In genomic region chr8:70528182-70528797, GRCm38 (mm10) we compare ENCODE assay signal across 8 mouse cellular contexts. TPM values are rescaled to one million over a fixed set of nuclear protein-coding genes. Genes with fewer than 3 reads are reported as not detected.
DNase-seq lines count a peak whose midpoint lies in the region; ATAC-seq and TF ChIP-seq lines count a peak whose summit lies in the region.

No protein-coding gene starts in this region.

- peaks cover 43% of the 10 kb centered on the region for H3K36me3 ChIP-seq in erythroblast, embryonic 14.5 days (ENCODE audit: control insufficient read depth)
- peaks cover 21% of the 10 kb centered on the region for H3K36me3 ChIP-seq in thymus, adult 2 months (ENCODE audit: control insufficient read depth, insufficient read depth, low read length)
- peaks cover 39% of the 10 kb centered on the region for H3K36me3 ChIP-seq in liver, embryonic 12.5 days

- no peak for DNase-seq in thymus, adult 2 months
- no peak for DNase-seq in thymus, postnatal 0 days (ENCODE audit: low spot score)
- no peak for DNase-seq in embryo, embryonic 9.5 days (ENCODE audit: extremely low spot score)
- DNase-seq in Muller cell, postnatal 12 days (ENCODE audit: inconsistent ontology term), result no peak
- DNase-seq in cerebellum, postnatal 4 days (ENCODE audit: low spot score in 2 of 2), result no peak

- peak overlapping the region; percentile 75 for H3K4me2 ChIP-seq in liver, embryonic 12.5 days

- H3K4me3 ChIP-seq in erythroblast, embryonic 14.5 days (replicated peaks), result peak overlapping the region; percentile 77
- peak overlapping the region; percentile 94 for H3K4me3 ChIP-seq in thymus, adult 2 months (ENCODE audit: control insufficient read depth, insufficient read depth, low read length)
- H3K4me3 ChIP-seq in liver, embryonic 12.5 days, result peak overlapping the region; percentile 86

- no peak for ATAC-seq in erythroblast, adult 5-6 weeks (replicated peaks; ENCODE audit: low FRiP score, poor library complexity, severe bottlenecking)
- no peak for ATAC-seq in liver, embryonic 12.5 days

- TF ChIP-seq POLR2A in thymus, adult 2 months (IDR thresholded peaks at IDR 0.05; ENCODE audit: control insufficient read depth, extremely low read depth, insufficient read depth, low read length, poor library complexity), result no peak

- 16% methylated on average over 13 of the region's 13 CpGs for WGBS in thymus, adult 2 months
- 12% methylated on average over 13 of the region's 13 CpGs for WGBS in liver, embryonic 12.5 days (ENCODE audit: insufficient replicate concordance)

- no peak for TF ChIP-seq CTCF in thymus, adult 2 months (IDR thresholded peaks at IDR 0.05; ENCODE audit: borderline replicate concordance, control insufficient read depth, extremely low read depth, insufficient read depth, low read length, poor library complexity)

- H3K27me3 ChIP-seq in erythroblast, embryonic 14.5 days (ENCODE audit: control insufficient read depth), result no peaks in the 10 kb centered on the region
- no peaks in the 10 kb centered on the region for H3K27me3 ChIP-seq in thymus, adult 2 months (ENCODE audit: control insufficient read depth, insufficient read depth, low read length)
- no peaks in the 10 kb centered on the region for H3K27me3 ChIP-seq in liver, embryonic 12.5 days (replicated peaks)

- H3K27ac ChIP-seq in thymus, adult 2 months (ENCODE audit: control insufficient read depth, insufficient read depth, low read length), result peak overlapping the region; percentile 59; the same call in 1 of the 2 replicates
- peak overlapping the region; percentile 94 for H3K27ac ChIP-seq in liver, embryonic 12.5 days

- H3K9me3 ChIP-seq in erythroblast, embryonic 14.5 days (ENCODE audit: control insufficient read depth, low read length), result no peaks in the 10 kb centered on the region
- no peaks in the 10 kb centered on the region for H3K9me3 ChIP-seq in liver, embryonic 12.5 days (replicated peaks)

- peaks cover 65% of the 10 kb centered on the region for H3K4me1 ChIP-seq in erythroblast, embryonic 14.5 days (ENCODE audit: control insufficient read depth)
- peaks cover 15% of the 10 kb centered on the region for H3K4me1 ChIP-seq in thymus, adult 2 months (replicated peaks; ENCODE audit: control insufficient read depth, insufficient read depth, low read length)
- peaks cover 44% of the 10 kb centered on the region for H3K4me1 ChIP-seq in liver, embryonic 12.5 days

- peak overlapping the region; percentile 96 for H3K9ac ChIP-seq in liver, embryonic 12.5 days

RNA-seq across cellular contexts. Expression of gene Kxd1, which starts 0.5 kb away (rescaled TPM):
- 2.6 and 3.8 TPM in 2 replicates for polyA plus RNA-seq in erythroblast, embryonic 14.5 days (2012)
- total RNA-seq in erythroblast, adult 5-6 weeks (2015; ENCODE audit: low replicate concordance), result 21.7 and 45.3 TPM in 2 replicates
- total RNA-seq in erythroblast, adult 5-6 weeks (2017; ENCODE audit: low replicate concordance), result 10.9 and 18.1 TPM in 2 replicates
- 72.7 and 86.7 TPM in 2 replicates for polyA plus RNA-seq in thymus, adult 2 months (2012; rRNA removed)
- 66.8 and 68.6 TPM in 2 replicates for polyA plus RNA-seq in thymus, postnatal 0 days (2015; fragmentation: Nextera tagmentation; extraction: Ambion mirVana)
- polyA plus RNA-seq in liver, embryonic 12.5 days (2016; fragmentation: Nextera tagmentation; extraction: Ambion mirVana), result 44.7 and 45.0 TPM in 2 replicates

RNA-seq across cellular contexts. Expression of gene Fkbp8, which starts 0.8 kb away (rescaled TPM):
- 255 and 264 TPM in 2 replicates for polyA plus RNA-seq in erythroblast, embryonic 14.5 days (2012)
- total RNA-seq in erythroblast, adult 5-6 weeks (2015; ENCODE audit: low replicate concordance), result 27.1 and 47.4 TPM in 2 replicates
- total RNA-seq in erythroblast, adult 5-6 weeks (2017; ENCODE audit: low replicate concordance), result 53.5 and 56.9 TPM in 2 replicates
- 613 and 640 TPM in 2 replicates for polyA plus RNA-seq in thymus, adult 2 months (2012; rRNA removed)
- polyA plus RNA-seq in thymus, postnatal 0 days (2015; fragmentation: Nextera tagmentation; extraction: Ambion mirVana), result 309 and 319 TPM in 2 replicates
- polyA plus RNA-seq in liver, embryonic 12.5 days (2016; fragmentation: Nextera tagmentation; extraction: Ambion mirVana), result 223 and 224 TPM in 2 replicates

RNA-seq across cellular contexts. Expression of gene Ell, which starts 11.0 kb away (rescaled TPM):
- 3.3 and 3.8 TPM in 2 replicates for polyA plus RNA-seq in erythroblast, embryonic 14.5 days (2012)
- 2.5 and 5.2 TPM in 2 replicates for total RNA-seq in erythroblast, adult 5-6 weeks (2015; ENCODE audit: low replicate concordance)
- total RNA-seq in erythroblast, adult 5-6 weeks (2017; ENCODE audit: low replicate concordance), result 4.0 and 4.7 TPM in 2 replicates
- 40.2 and 42.6 TPM in 2 replicates for polyA plus RNA-seq in thymus, adult 2 months (2012; rRNA removed)
- polyA plus RNA-seq in thymus, postnatal 0 days (2015; fragmentation: Nextera tagmentation; extraction: Ambion mirVana), result 13.5 and 14.2 TPM in 2 replicates
- 13.1 TPM in 2 replicates for polyA plus RNA-seq in liver, embryonic 12.5 days (2016; fragmentation: Nextera tagmentation; extraction: Ambion mirVana)

RNA-seq across cellular contexts. Expression of gene Uba52, which starts 17.7 kb away (rescaled TPM):
- 107 and 138 TPM in 2 replicates for polyA plus RNA-seq in erythroblast, embryonic 14.5 days (2012)
- 653 and 914 TPM in 2 replicates for total RNA-seq in erythroblast, adult 5-6 weeks (2015; ENCODE audit: low replicate concordance)
- 249 and 1,009 TPM in 2 replicates for total RNA-seq in erythroblast, adult 5-6 weeks (2017; ENCODE audit: low replicate concordance)
- polyA plus RNA-seq in thymus, adult 2 months (2012; rRNA removed), result 731 and 765 TPM in 2 replicates
- polyA plus RNA-seq in thymus, postnatal 0 days (2015; fragmentation: Nextera tagmentation; extraction: Ambion mirVana), result 1,327 and 1,441 TPM in 2 replicates
- polyA plus RNA-seq in liver, embryonic 12.5 days (2016; fragmentation: Nextera tagmentation; extraction: Ambion mirVana), result 841 and 876 TPM in 2 replicates

RNA-seq across cellular contexts. Expression of gene Rex1bd, which starts 21.7 kb away (rescaled TPM):
- polyA plus RNA-seq in erythroblast, embryonic 14.5 days (2012), result 53.1 and 68.2 TPM in 2 replicates
- 2.9 and 14.0 TPM in 2 replicates for total RNA-seq in erythroblast, adult 5-6 weeks (2015; ENCODE audit: low replicate concordance)
- total RNA-seq in erythroblast, adult 5-6 weeks (2017; ENCODE audit: low replicate concordance), result 5.2 and 9.5 TPM in 2 replicates
- 196 and 227 TPM in 2 replicates for polyA plus RNA-seq in thymus, adult 2 months (2012; rRNA removed)
- 170 and 181 TPM in 2 replicates for polyA plus RNA-seq in thymus, postnatal 0 days (2015; fragmentation: Nextera tagmentation; extraction: Ambion mirVana)
- 85.6 and 86.6 TPM in 2 replicates for polyA plus RNA-seq in liver, embryonic 12.5 days (2016; fragmentation: Nextera tagmentation; extraction: Ambion mirVana)
